Mouse (Mus musculus) embryo, embryonic 11 days (tissue): ENCODE results near the gene Prtn3.
A peak's percentile ranks its signal among the peaks of the same experiment; 100 is the strongest.

ENCODE experiments used
- DNase-seq: peaks from one replicate; pipeline ENCODE4 v3.0.0-alpha.2; 2015

Gene Prtn3

GRCm38 (mm10) chr10:79874290-79874862, at the start of gene Prtn3, which contains the start of gene Plppr3:
Prtn3 (plus strand) TSS chr10:79874476.
Plppr3 (minus strand) TSS chr10:79874634.
- peak; percentile 90 for DNase-seq

GRCm38 (mm10) chr10:79831583-79831982, 42.7 kb upstream of the Prtn3 start:
- no peak for DNase-seq

- no peak for DNase-seq
Measured at GRCm38 (mm10) chr10:79832026-79832785, 42.1 kb upstream of the Prtn3 start.

- no peak for DNase-seq
Measured at GRCm38 (mm10) chr10:79832786-79833181, 41.5 kb upstream of the Prtn3 start.

- peak; percentile 85 for DNase-seq
Measured at GRCm38 (mm10) chr10:79834769-79835398, 39.4 kb upstream of the Prtn3 start.

GRCm38 (mm10) chr10:79836918-79837317, 37.4 kb upstream of the Prtn3 start:
- DNase-seq: no peak

GRCm38 (mm10) chr10:79838151-79838550, 36.1 kb upstream of the Prtn3 start:
- no peak for DNase-seq

GRCm38 (mm10) chr10:79840091-79840490, 34.2 kb upstream of the Prtn3 start:
- DNase-seq: no peak

- peak; percentile 84 for DNase-seq
Measured at GRCm38 (mm10) chr10:79840644-79841551, 33.4 kb upstream of the Prtn3 start.

- no peak for DNase-seq
Measured at GRCm38 (mm10) chr10:79842322-79842721, 32.0 kb upstream of the Prtn3 start.

- DNase-seq: no peak
Measured at GRCm38 (mm10) chr10:79843476-79843875, 30.8 kb upstream of the Prtn3 start.

GRCm38 (mm10) chr10:79846553-79846952, 27.7 kb upstream of the Prtn3 start:
- DNase-seq: no peak

- DNase-seq: no peak
Measured at GRCm38 (mm10) chr10:79849941-79850628, 24.2 kb upstream of the Prtn3 start.

GRCm38 (mm10) chr10:79851653-79852052, 22.6 kb upstream of the Prtn3 start:
- DNase-seq: no peak

GRCm38 (mm10) chr10:79852107-79852789, 22.0 kb upstream of the Prtn3 start:
- DNase-seq: peak; percentile 56

- DNase-seq: peak; percentile 15
Measured at GRCm38 (mm10) chr10:79852827-79853226, 21.4 kb upstream of the Prtn3 start.

- peak; percentile 87 for DNase-seq
Measured at GRCm38 (mm10) chr10:79853392-79853791, 20.9 kb upstream of the Prtn3 start.

GRCm38 (mm10) chr10:79853860-79854795, 20.1 kb upstream of the Prtn3 start, which contains the start of gene Ptbp1:
Ptbp1 (plus strand) TSS chr10:79854427.
- DNase-seq: peak; percentile 100

GRCm38 (mm10) chr10:79854801-79855541, 19.3 kb upstream of the Prtn3 start:
- peak; percentile 91 for DNase-seq
